Mouse (Mus musculus): ENCODE measurements around the gene Kctd17.

DNA sequence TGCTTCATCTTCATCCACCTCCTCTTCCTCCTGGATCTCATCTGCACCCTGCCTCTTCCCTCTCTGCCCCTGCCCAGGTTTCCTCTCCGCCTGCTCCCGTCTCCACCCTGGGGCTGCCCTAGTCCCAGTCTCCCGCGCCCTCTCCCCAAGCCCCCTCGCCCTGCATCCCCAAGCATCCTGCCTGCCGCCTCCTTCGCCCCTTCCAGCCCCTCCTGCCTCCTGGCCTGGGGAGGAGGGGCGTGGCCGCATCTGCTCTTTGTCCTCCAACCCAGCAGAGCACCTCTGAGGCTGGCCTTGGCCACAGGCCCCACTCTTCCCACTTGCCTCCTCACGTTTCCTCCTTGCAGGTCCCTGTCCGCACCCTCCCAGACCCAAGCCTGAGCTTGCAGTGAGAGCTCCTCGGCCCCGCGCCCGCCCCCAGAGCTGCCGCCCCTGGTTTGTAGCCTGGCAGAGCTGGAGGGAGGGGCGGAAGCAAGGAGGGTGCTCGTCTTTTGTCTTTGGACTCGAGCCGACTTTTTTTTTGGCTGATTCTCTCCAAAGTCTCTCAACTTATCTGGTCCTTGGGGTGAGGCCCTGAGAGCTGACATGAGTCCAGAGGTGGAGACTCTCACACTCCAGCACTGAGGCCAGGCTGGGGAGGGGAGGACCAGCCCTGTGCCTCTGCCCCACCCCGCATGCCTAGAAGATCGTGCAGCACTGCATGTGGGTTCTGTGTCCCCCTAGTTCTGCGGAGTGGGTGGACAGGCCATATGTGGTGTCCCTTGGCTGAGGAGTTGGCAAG lies 9.1 kb downstream of the Kctd17 start:
- TF ChIP-seq CTCF (IDR thresholded peaks at IDR 0.05; ENCODE audit: low read depth), result no peak
- TF ChIP-seq EP300 (IDR thresholded peaks at IDR 0.05; ENCODE audit: low read depth), result no peak
